Mouse (Mus musculus): ENCODE data around the gene Kif1c. TPM values are rescaled to one million over a fixed set of nuclear protein-coding genes. Genes with fewer than 3 reads are reported as not detected.

The Kif1c gene
- total RNA-seq, 4 experiments from 2014 or later, result 605 to 698 (median 679) TPM

- no peak for DNase-seq (ENCODE audit: low spot score in 2 of 2)
These were observed 33.7 kb upstream of the Kif1c start for GRCm38 (mm10) chr11:70666687-70667086.

- no peak for DNase-seq (ENCODE audit: low spot score in 2 of 2)
These were observed 32.8 kb upstream of the Kif1c start for GRCm38 (mm10) chr11:70667271-70668150.

DNA sequence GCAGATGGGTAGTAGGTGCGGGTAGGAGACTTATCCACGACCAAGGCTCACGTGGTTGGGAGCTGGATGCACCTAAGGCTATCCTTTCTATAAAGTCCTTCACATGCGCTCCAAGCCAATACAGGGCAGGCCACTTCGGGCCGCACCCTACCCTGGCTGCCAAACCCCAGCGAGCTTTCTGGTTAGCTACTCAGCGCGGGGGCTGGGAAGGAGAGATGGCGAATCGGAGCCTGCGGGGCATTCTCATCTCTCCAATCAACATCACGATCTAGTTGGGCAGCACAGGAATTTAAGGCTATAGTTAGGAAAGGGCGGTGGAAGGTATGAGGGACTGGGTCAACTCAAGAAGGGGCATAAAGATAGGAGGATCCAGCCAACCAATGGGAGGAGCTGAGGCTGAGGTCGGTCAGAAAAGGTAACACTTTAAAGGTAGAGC, 32.0 kb upstream of the Kif1c start:
- DNase-seq (ENCODE audit: low spot score in 2 of 2), result peak; percentile 70 to 79

DNA sequence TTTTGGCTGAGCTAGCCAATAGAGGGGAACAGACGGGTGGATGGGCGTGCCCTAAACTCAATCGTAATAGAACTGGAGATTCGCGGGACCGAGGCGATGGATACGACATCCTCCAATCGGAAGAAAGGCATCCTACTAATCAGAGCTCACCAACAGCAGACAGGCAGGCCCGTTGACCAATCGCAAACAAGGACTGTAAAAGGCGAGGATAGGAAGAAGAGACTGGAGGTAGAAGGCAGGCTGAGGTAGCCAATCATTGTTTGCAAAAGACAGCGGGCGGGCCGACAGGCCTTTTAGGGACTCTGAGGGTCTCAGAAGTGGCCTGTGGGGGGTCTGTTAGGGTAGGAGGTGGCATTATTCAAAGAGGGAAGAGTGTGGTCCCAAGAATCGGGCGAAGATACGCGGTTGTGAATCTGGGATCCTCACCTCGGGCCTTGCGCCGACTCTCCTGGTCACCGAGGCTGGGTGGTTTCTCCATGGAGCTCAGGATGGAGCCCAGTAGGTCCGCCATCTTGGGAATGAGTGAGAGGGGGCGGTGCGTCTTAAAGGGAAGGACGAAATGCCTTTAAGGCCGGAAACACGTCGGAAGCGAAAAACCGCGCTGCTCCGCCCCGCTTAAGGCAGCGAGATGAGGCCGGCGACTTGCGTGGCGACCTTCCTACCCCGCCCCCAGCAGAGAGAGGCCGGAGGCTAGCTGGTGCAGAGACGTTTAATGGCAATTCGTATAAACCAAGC, 31.4 kb upstream of the Kif1c start, which contains the start of gene Spag7:
Spag7 (minus strand) TSS at position 646 of the 735 bp plus-strand sequence.
- peak; percentile 97 to 98 for DNase-seq (ENCODE audit: low spot score in 2 of 2)

DNA sequence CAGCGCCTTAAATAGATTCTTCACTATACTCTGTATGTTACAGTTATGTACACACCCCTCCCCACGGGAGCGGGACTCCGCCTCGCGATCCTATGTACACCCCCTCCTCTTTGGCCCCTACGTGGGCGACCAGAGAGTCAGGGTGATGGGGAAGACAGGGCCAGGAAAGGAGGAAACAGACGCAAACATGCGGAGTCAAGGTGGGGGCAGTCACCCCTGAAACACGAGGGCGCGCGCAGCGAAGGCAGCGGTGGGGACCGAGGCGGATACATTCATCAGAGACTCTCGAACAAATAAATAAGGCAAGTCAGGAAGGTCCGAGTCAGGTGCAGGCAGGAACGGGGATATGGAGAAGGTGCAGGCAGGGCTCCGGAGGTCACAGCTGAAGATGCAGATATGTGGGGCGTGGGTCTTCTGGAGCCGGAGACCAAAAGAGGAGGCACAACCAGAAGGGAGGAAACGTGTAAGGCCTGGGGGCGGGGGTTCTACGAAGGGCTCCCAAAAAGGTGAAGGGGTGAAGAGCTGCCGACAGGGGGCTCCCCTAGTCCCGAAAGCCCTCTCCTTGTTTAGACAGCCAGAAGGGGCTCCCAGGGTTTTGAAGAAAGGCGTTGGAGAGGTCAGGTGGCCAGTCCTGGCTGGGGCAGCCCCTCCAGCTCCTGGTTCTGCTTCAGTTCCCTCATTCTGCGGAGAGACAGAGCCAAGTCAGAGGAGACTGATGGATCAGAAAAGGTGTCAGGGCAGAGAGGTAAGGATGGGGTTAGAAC, 30.6 kb upstream of the Kif1c start:
- peak; percentile 63 to 66 for DNase-seq (ENCODE audit: low spot score in 2 of 2)

DNA sequence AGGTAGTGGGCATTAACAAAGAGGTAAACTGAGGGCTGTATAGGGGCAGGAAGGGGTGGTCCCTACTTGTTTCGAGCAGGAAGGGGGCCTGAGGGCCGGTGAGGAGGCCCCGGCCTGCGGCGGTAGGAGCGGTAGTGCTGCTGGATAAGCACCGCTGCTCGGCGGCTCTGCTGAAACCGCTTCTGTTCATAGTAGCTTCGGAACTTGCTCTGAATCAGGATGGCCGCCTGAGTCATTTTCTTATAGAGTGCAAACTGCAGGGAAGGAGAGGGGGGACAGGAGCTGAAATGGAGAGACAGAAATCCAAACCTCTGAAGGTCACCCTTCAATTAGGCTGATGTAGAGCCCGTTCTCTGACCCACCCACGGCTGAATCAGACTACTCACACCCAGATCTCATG, 29.9 kb upstream of the Kif1c start:
- DNase-seq (ENCODE audit: low spot score in 2 of 2), result no peak

GRCm38 (mm10) chr11:70671333-70672047, 28.9 kb upstream of the Kif1c start:
- DNase-seq (ENCODE audit: low spot score in 2 of 2), result no peak

DNA sequence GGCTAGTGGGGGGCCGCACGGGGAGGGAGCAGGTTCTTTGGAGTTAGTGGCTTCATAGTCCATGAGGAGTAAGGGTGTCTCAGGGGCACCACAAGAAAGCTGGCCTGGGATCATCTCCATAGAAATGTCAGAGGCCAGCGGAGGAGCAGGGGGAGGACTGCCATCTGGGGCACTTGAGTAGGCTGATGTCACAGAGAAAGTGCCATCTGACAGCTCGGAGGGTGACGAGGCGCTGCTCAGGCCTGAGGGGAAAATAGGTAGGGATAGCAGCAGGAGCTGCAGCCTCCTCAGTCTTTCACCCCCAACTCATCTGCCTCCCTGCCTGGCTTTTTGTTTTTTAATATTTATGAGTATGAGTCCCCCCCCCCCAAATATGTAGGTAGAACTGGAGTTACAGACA, 26.3 kb upstream of the Kif1c start:
- DNase-seq (ENCODE audit: low spot score in 2 of 2), result no peak

GRCm38 (mm10) chr11:70674501-70674900, 25.8 kb upstream of the Kif1c start:
- no peak for DNase-seq (ENCODE audit: low spot score in 2 of 2)

- no peak for DNase-seq (ENCODE audit: low spot score in 2 of 2)
These were observed 22.3 kb upstream of the Kif1c start for GRCm38 (mm10) chr11:70678092-70678491.

DNA sequence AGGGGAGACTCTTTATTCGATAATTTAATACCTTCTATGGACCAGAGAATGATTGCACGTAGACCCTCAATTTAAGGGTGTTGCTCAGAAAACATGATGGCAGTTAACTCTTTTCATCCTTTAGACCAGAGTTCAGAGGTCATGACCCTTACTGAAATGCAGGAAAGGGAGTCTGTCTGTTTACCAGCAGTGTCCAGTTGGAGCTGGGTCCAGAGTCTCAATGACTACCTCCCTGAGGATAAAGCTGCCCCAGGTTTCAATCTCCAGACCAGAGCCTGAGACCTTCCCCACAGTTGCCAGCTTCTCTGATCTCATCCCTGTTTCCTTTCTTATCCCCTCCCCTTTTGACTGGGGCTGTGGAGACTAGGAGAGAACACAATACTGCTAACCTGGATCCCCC, 21.8 kb upstream of the Kif1c start:
- no peak for DNase-seq (ENCODE audit: low spot score in 2 of 2)

DNA sequence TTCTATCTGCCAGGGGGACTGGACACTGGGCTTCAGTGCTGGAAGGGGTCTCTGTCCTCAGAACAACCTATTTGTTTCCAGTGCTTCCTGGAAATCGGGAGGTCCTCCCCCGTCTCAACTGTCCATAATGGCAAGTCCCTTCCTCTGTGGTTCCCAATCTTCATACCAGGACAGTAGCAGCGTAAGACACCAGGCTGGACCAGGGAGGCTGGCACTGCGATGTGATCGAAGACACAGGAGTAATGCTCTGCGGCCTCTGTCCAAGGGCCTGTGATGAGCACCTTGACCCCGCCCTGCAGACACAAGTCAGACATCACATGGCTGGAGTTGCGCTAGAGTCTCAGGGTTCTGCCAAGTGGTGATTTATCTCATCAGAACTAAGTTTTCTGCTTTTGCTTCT, 21.0 kb upstream of the Kif1c start:
- DNase-seq (ENCODE audit: low spot score in 2 of 2), result no peak

DNA sequence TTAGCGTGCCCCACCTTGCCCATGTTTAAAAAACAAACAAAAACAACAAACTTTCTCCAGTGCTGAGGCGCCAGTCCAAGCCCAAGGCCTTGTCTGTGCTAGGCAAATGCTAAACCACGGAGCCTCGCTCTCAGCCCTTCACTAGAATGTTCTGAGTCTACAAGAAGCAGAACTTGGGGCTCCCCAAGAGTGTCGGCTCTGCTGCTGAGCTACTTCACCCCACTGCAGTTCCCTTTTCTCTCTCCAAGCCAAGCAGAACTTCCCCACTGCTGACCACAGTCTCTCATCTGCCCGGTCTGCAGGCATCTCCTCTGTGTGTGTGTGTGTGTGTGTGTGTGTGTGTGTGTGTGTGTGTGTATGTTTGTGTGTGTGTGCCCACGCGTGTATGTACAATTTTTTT, 20.5 kb upstream of the Kif1c start:
- DNase-seq (ENCODE audit: low spot score in 2 of 2), result no peak

GRCm38 (mm10) chr11:70681170-70681569, 19.2 kb upstream of the Kif1c start:
- DNase-seq (ENCODE audit: low spot score in 2 of 2), result no peak

- DNase-seq (ENCODE audit: low spot score in 2 of 2), result no peak
These were observed 18.3 kb upstream of the Kif1c start for GRCm38 (mm10) chr11:70681897-70682581.

- no peak for DNase-seq (ENCODE audit: low spot score in 2 of 2)
These were observed 16.7 kb upstream of the Kif1c start for GRCm38 (mm10) chr11:70683640-70684039.

DNA sequence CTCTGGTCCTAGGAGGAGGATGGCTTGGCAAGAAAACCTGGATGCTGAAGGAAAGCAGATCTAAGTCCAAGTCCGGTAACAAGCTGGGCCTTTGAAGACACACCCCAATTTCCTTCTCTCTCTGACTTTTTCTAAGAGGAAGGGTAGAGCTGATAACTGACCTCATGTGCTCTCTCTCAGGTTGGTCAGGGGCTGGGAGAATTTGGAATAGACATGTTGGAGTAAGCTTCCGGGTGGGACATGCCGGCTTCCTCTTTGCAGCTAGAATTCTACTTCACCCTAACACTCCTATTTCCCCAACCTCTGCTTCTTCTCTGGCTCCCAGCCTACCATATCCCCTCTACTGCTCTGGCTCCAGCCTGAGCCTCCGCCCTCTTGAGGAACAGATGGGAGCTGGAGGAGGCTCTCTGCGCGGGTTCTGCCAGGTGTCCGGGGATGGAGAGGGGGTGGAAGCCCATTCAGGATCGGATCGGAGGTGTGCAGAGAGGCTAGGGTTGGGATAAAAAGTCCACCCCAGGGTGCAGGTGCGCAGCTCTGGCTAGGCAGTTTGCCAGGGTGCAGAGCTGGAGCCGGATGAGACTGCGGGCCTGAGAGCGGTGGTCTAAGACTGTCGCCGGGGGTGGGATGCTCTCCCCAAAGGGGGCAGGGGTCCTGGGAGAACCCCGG, 13.3 kb upstream of the Kif1c start:
- DNase-seq (ENCODE audit: low spot score in 2 of 2), result no peak

DNA sequence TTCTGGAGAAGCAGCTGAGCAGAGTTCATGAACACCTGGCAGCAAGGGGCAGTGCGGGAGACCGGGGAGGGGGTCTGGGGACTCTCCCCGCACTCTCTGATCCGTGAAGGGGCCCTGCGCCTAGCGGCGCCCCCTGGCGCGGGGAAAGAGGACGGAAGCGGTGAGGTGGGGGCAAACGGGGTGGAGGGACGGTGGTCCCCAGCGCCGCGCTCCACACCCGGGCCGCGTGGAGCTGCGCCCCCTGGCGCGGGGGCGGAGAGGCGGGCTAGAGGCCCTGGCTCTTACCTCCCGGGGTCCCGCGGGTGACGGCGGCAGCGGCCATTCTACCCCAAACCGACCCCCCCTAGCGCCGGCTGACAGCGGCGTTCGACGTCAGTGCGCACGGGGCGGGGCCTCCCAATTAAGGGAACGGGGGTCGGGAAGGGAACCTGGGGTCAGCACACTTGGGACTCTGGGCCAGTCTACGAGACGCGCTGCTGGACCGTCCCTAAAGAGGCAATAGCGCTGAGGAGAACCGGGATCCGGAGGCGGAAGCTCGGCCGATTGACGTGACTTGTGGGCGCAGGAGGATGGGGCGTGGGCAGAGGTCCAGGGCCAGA, 12.6 kb upstream of the Kif1c start, which contains the start of gene Camta2:
Camta2 (minus strand) TSS at position 505 of the 599 bp plus-strand sequence.
- DNase-seq (ENCODE audit: low spot score in 2 of 2), result peak; percentile 85 to 86

DNA sequence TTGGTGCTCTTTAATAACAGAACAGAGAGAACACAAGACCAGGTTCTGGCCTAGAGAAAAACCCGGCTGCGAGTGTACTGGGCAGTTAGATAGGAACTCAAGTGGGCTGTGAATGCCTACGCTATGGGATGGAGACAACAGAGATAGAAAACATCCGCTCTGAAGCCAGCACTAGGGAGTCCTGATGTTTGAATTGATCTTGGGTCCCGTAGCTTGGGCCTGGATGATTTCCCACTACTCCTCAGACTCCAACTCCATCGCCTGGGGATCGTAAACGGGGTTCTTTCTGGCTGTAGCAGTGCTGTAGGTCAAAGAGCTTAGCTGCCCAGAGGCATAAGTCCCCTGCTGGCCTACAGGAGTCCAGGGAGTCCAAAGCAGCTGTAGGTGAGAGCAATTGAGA, 12.0 kb upstream of the Kif1c start:
- no peak for DNase-seq (ENCODE audit: low spot score in 2 of 2)
